Mouse (Mus musculus): ENCODE results near the gene Sorl1.

DNA sequence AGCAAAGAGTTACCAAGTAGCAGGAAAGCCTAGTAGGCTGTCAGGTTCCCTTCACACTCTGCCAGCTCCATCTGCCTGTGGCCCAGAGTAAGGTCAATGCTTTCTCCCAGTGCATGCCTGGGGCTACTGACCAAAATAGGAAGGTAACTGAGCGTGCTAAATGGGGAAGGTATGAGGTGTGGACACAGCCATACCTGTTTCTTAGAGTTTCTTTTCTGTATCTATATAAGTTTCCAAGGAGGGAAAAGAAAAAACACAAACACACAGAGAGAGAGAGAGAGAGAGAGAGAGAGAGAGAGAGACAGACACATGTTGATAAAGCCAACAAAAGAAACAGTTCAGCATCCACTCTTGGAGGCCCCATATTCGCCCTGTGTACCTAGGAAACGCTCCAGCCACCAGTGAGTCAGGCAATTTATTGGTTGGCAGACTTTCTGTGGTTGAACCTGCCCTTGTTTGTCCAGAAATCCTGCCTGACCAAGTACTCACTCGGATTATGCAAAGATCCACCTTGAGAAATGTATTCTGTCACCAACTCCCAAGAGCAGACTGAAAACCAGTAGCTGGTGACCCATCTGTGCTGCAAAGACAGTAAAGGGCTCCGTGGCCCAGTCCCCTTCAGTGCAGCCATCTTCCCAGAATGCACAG lies 25.5 kb downstream of the Sorl1 start:
- TF ChIP-seq POLR2A (IDR thresholded peaks at IDR 0.05; ENCODE audit: extremely low read depth, insufficient read depth, low read length) (no peak), CTCF (IDR thresholded peaks at IDR 0.05; ENCODE audit: extremely low read depth, insufficient read depth, low read length) (no peak)
